Mouse (Mus musculus) CH12.LX (cell line): ENCODE data around the gene Arid5b. TPM values are rescaled to one million over a fixed set of nuclear protein-coding genes. Genes with fewer than 3 reads are reported as not detected.
A peak's percentile ranks its signal among the peaks of the same experiment; 100 is the strongest.

ENCODE experiments used
- DNase-seq: peaks from one replicate; pipeline ENCODE4 v3.0.0-alpha.2; 2013; ENCODE audit errors: extremely low read depth
- H3K27ac ChIP-seq: 2 replicates; pipeline ENCODE4 v1.5.1; 2012; ENCODE audit warnings: low read depth, mild to moderate bottlenecking, control low read depth, moderate library complexity; ENCODE audit not compliant: insufficient read depth
- H3K27me3 ChIP-seq: replicated peaks from 2 replicates; pipeline ENCODE3; 2012; ENCODE audit warnings: inconsistent platforms
- H3K36me3 ChIP-seq, 2 experiments: replicated peaks in 1 of 2; 2 replicates each; pipeline versions ENCODE3 to v1.6.1; 2012; ENCODE audit warnings: inconsistent platforms in 1 of 2, low read length in 1 of 2, mild to moderate bottlenecking in 1 of 2, mixed read lengths in 1 of 2, moderate library complexity in 1 of 2; ENCODE audit not compliant: control insufficient read depth in 1 of 2, insufficient read depth in 1 of 2
- H3K4me1 ChIP-seq, 2 experiments: 2 replicates each; pipeline ENCODE4 v1.6.1; 2012; ENCODE audit warnings: inconsistent platforms in 1 of 2, moderate library complexity in 1 of 2; ENCODE audit not compliant: insufficient read depth in 2 of 2, control insufficient read depth in 1 of 2
- H3K4me2 ChIP-seq: 2 replicates; pipeline ENCODE4 v1.6.1; 2012; ENCODE audit warnings: low read depth, mild to moderate bottlenecking, control low read depth; ENCODE audit not compliant: poor library complexity, insufficient read depth, severe bottlenecking
- H3K4me3 ChIP-seq, 3 experiments: fragments of 150-350 bp in 1 of 3; sonication (generic) in 1 of 3; replicated peaks in 1 of 3; 2 replicates each; pipeline versions ENCODE3 to v1.5.1; 2011 to 2012; ENCODE audit warnings: low read depth in 2 of 3, low read length in 2 of 3, mild to moderate bottlenecking in 2 of 3, moderate library complexity in 2 of 3, control low read depth in 1 of 3, improper control_type of control experiment in 1 of 3, inconsistent platforms in 1 of 3, mixed read lengths in 1 of 3; ENCODE audit not compliant: poor library complexity in 1 of 3
- H3K79me2 ChIP-seq: replicated peaks from 2 replicates; pipeline ENCODE4 v1.6.1; 2012; ENCODE audit warnings: mild to moderate bottlenecking, moderate library complexity; ENCODE audit not compliant: control insufficient read depth, poor library complexity, insufficient read depth, severe bottlenecking; ENCODE audit errors: extremely low read depth
- H3K9ac ChIP-seq: 2 replicates; pipeline ENCODE4 v1.6.1; 2012; ENCODE audit warnings: low read depth, mild to moderate bottlenecking, control low read depth, moderate library complexity; ENCODE audit not compliant: insufficient read depth
- H3K9me3 ChIP-seq: replicated peaks from 2 replicates; pipeline ENCODE3; 2012; ENCODE audit warnings: low read length, inconsistent platforms, mixed read lengths
- BHLHE40 ChIP-seq: IDR thresholded peaks from 2 replicates; pipeline ENCODE4 v1.6.1; 2011; ENCODE audit warnings: mild to moderate bottlenecking, low read depth, low read length, improper control_type of control experiment
- CHD1 ChIP-seq: IDR thresholded peaks from 2 replicates; pipeline ENCODE4 v1.6.1; 2012; ENCODE audit warnings: low read depth, low read length, improper control_type of control experiment, inconsistent platforms
- CHD2 ChIP-seq: IDR thresholded peaks from 2 replicates; pipeline ENCODE4 v1.6.1; 2011; ENCODE audit warnings: low read length, improper control_type of control experiment
- ELF1 ChIP-seq: IDR thresholded peaks from 2 replicates; pipeline ENCODE4 v1.6.1; 2014; ENCODE audit warnings: low read depth, mild to moderate bottlenecking, inconsistent platforms, low read length, improper control_type of control experiment
- EP300 ChIP-seq: IDR thresholded peaks from 2 replicates; pipeline ENCODE4 v1.6.1; 2011; ENCODE audit warnings: low read length, improper control_type of control experiment
- ETS1 ChIP-seq: conservative IDR thresholded peaks from 2 replicates; pipeline ENCODE4 v1.6.1; 2012; ENCODE audit warnings: low read depth, mild to moderate bottlenecking, inconsistent platforms, low read length, improper control_type of control experiment, moderate library complexity
- GABPA ChIP-seq: IDR thresholded peaks from 2 replicates; pipeline ENCODE4 v1.6.1; 2012; ENCODE audit warnings: low read depth, low read length, improper control_type of control experiment, inconsistent platforms; ENCODE audit not compliant: insufficient replicate concordance
- IRF4 ChIP-seq: IDR thresholded peaks from 2 replicates; pipeline ENCODE4 v1.6.1; 2014; ENCODE audit warnings: low read depth, mild to moderate bottlenecking, inconsistent platforms, low read length, improper control_type of control experiment
- MAFK ChIP-seq: IDR thresholded peaks from 2 replicates; pipeline ENCODE4 v1.6.1; 2011; ENCODE audit warnings: low read length, improper control_type of control experiment; ENCODE audit not compliant: insufficient replicate concordance
- MAX ChIP-seq: IDR thresholded peaks from 2 replicates; pipeline ENCODE4 v1.6.1; 2011; ENCODE audit warnings: low read length, improper control_type of control experiment
- MXI1 ChIP-seq: IDR thresholded peaks from 2 replicates; pipeline ENCODE4 v1.6.1; 2011; ENCODE audit warnings: mild to moderate bottlenecking, low read depth, low read length, improper control_type of control experiment
- MYC ChIP-seq: IDR thresholded peaks from 2 replicates; pipeline ENCODE4 v1.6.1; 2011; ENCODE audit warnings: low read depth, mild to moderate bottlenecking, improper control_type of control experiment, low read length
- PAX5 ChIP-seq: IDR thresholded peaks from 2 replicates; pipeline ENCODE4 v1.6.1; 2012; ENCODE audit warnings: low read length, inconsistent platforms, mixed read lengths
- RAD21 ChIP-seq: IDR thresholded peaks from 2 replicates; pipeline ENCODE4 v1.6.1; 2011; ENCODE audit warnings: low read depth, mild to moderate bottlenecking, low read length, improper control_type of control experiment, moderate library complexity
- SIN3A ChIP-seq: IDR thresholded peaks from 2 replicates; pipeline ENCODE4 v1.6.1; 2012; ENCODE audit warnings: low read length, improper control_type of control experiment, inconsistent platforms
- TBP ChIP-seq: conservative IDR thresholded peaks from 2 replicates; pipeline ENCODE4 v1.6.1; 2011; ENCODE audit warnings: low read depth, low read length, improper control_type of control experiment
- TCF12 ChIP-seq: IDR thresholded peaks from 2 replicates; pipeline ENCODE4 v1.6.1; 2014; ENCODE audit warnings: low read depth, mild to moderate bottlenecking, inconsistent platforms, low read length, improper control_type of control experiment
- USF1 ChIP-seq: IDR thresholded peaks from 2 replicates; pipeline ENCODE4 v1.6.1; 2014; ENCODE audit warnings: low read depth, mild to moderate bottlenecking, inconsistent platforms, low read length, improper control_type of control experiment
- USF2 ChIP-seq: conservative IDR thresholded peaks from 2 replicates; pipeline ENCODE4 v1.6.1; 2011; ENCODE audit warnings: low read depth, low read length, improper control_type of control experiment
- dilution Hi-C: fragments of 300-500 bp; cut with MboI; formaldehyde crosslinking; loops from 2 replicates; pipeline ENCODE4 v1.14.3; 2020; ENCODE audit warnings: low sequenced_read_pairs; ENCODE audit not compliant: extremely low pct_unique_long_range_greater_than_20kb, extremely low pct_ligation_motif_present
- in situ Hi-C: fragments of 300-500 bp; cut with MboI; formaldehyde crosslinking; loops from 3 replicates; pipeline ENCODE4 v1.14.3; 2019; ENCODE audit warnings: low sequenced_read_pairs, low pct_ligation_motif_present, low pct_unique_long_range_greater_than_20kb, mixed read lengths
- polyA plus RNA-seq: library from polyadenylated mRNA; unstranded; fragments of >175 nt; gene quantifications from 2 replicates; pipeline ENCODE4 v1.2.1, GENCODE M21; 2012; ENCODE audit warnings: low read depth; ENCODE audit not compliant: insufficient read length
- total RNA-seq, 2 experiments: library from RNA; depleted of rRNA; stranded (reverse); fragments of 300-350 nt in 1 of 2; fragments of >200 nt in 1 of 2; gene quantifications; 2 replicates each; pipeline ENCODE4 v1.2.3; 2012 to 2014

Arid5b gene
- total and polyA plus RNA-seq, 3 experiments: 1.1 to 2.6 (median 1.8) TPM

DNA sequence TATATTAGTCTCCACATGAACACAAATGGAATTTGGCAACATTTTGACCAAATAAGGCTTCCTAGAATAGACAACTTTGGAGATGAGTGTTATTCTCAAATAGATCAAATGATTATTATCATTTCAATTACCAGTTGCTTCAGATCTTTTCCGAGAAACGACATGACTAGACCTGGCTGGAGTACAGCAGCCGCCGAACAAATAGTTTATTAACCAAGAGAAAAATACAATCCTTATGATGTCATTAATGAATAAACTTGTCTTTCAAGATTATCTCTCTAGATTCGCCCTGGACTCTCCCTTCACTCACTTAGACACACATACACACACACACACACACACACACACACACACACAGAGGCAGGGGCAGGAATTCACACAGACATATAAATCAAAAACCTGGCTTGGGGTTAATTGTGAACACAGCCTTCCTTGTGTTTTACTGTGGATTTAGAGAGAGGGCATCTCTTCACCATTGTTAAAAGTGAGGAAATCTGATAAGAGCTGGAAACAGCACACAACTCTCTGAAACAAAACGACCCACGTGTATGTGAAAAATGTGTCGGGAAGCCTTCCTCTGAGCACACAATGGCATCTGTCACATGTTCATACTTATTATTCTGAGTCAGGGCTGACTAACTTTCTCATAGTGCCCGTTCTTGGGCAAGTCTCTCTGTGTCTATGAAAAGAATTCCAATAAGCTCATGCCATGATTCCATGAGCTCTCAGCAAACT, 30.1 kb downstream of the Arid5b start:
- H3K27ac ChIP-seq: peak overlapping the region; percentile 73
- TF ChIP-seq ETS1 (peak; percentile 27; the same call in 1 of the 2 replicates), GABPA (no peak), IRF4 (peak; percentile 51; the same call in 1 of the 2 replicates), MXI1 (peak; percentile 81; the same call in 1 of the 2 replicates), USF1 (peak; percentile 30; the same call in 1 of the 2 replicates), BHLHE40 (peak; percentile 57), RAD21 (no peak), CHD2 (0 out of 2 replicates have a peak, but pooled peaks have one; percentile 24), SIN3A (peak; percentile 65; the same call in 1 of the 2 replicates), MAFK (no peak), USF2 (0 out of 2 replicates have a peak, but pooled peaks have one; percentile 7), PAX5 (no peak), MAX (peak; percentile 92), ELF1 (no peak), EP300 (peak; percentile 40; the same call in 1 of the 2 replicates), TBP (peak; percentile 27; the same call in 1 of the 2 replicates), CHD1 (peak; percentile 93), TCF12 (no peak), MYC (peak; percentile 89)
- in situ Hi-C loops (no loop called here), dilution Hi-C loops (no loop called here)
- H3K4me2 ChIP-seq: peak overlapping the region; percentile 34; the same call in 1 of the 2 replicates
- H3K79me2 ChIP-seq: peaks cover 3% of the 10 kb centered on the region
- H3K9me3 ChIP-seq: no peaks in the 10 kb centered on the region
- peaks cover 13 to 60% of the 10 kb centered on the region in 2 experiments; a peak in 3 of 4 replicates for H3K4me1 ChIP-seq
- no peaks in the 10 kb centered on the region for H3K36me3 ChIP-seq
- H3K4me3 ChIP-seq: no peak overlapping the region
- DNase-seq: no peak
- H3K9ac ChIP-seq: peak overlapping the region; percentile 84
- H3K27me3 ChIP-seq: no peaks in the 10 kb centered on the region
